Comparison of ENCODE assay signal across 19 mouse cellular contexts in the genomic region with DNA sequence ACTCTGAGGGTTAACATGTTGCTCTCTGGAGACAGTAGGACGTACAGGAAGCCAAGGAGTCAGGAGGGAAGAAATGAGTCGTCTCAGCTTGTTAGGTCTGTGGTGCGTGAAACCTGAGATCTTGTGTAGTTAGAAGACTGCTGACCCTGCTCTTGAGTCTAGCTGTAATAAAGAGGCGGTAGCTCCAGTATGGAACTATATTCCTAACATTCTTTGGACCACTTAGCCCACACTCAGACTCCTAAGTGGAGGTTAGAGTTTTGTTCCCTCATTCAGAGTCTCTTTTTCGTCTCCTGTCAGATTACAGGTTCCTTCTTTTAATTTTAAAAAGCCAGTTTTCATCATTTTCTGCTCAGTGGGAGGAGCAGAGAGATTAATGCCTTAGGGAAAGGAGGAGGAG.
"Had no signal": no experiment of that assay in that cellular context is flagged by ENCODE, and none has a peak within 500 bp of the region (broad histone marks: within the 10 kb centered on the region; RNA-seq: fewer than 3 reads in every experiment).

No protein-coding gene starts in this region.

- H3K4me2 ChIP-seq: intestine, embryonic 15.5 days; limb, embryonic 13.5 days; midbrain, embryonic 13.5 days; neural tube, embryonic 13.5 days had no signal

- H3K4me3 ChIP-seq: intestine, embryonic 15.5 days; limb, embryonic 13.5 days; megakaryocyte, embryonic 14.5 days; midbrain, embryonic 10.5 days; midbrain, embryonic 13.5 days; myocyte; neural tube, embryonic 13.5 days had no signal

- DNase-seq: kidney, adult 18-20 months; kidney, postnatal 14 days; kidney, postnatal 4 days; left cerebral cortex, postnatal 4 days; liver, postnatal 0 days; retina, postnatal 1 day; right cerebral cortex, postnatal 25 days; spleen, adult 18-20 months; thymus, adult 18-20 months; thymus, postnatal 36 days had no signal

- H3K27ac ChIP-seq: intestine, embryonic 15.5 days; limb, embryonic 13.5 days; liver, embryonic 14.5 days; midbrain, embryonic 10.5 days; midbrain, embryonic 13.5 days; neural tube, embryonic 13.5 days had no signal

- ATAC-seq: intestine, embryonic 15.5 days; liver, postnatal 0 days; midbrain, embryonic 13.5 days; midbrain, embryonic 16.5 days had no signal

- H3K27me3 ChIP-seq: intestine, embryonic 15.5 days; limb, embryonic 13.5 days; megakaryocyte, embryonic 14.5 days; midbrain, embryonic 13.5 days; neural tube, embryonic 13.5 days had no signal

- H3K9ac ChIP-seq: intestine, embryonic 15.5 days; limb, embryonic 13.5 days; liver, embryonic 14.5 days; liver, postnatal 0 days; midbrain, embryonic 13.5 days; neural tube, embryonic 13.5 days had no signal

- H3K9me3 ChIP-seq: intestine, embryonic 15.5 days; limb, embryonic 13.5 days; megakaryocyte, embryonic 14.5 days; midbrain, embryonic 10.5 days; midbrain, embryonic 13.5 days; neural tube, embryonic 13.5 days had no signal

- H3K4me1 ChIP-seq: midbrain, embryonic 10.5 days; midbrain, embryonic 13.5 days; neural tube, embryonic 13.5 days had no signal
